Mouse (Mus musculus): ENCODE data around the gene Pard6a. TPM values are rescaled to one million over a fixed set of nuclear protein-coding genes. Genes with fewer than 3 reads are reported as not detected.

Gene Pard6a
- polyA plus RNA-seq (2017; shearing (Covaris generic)): 9.0 TPM

DNA sequence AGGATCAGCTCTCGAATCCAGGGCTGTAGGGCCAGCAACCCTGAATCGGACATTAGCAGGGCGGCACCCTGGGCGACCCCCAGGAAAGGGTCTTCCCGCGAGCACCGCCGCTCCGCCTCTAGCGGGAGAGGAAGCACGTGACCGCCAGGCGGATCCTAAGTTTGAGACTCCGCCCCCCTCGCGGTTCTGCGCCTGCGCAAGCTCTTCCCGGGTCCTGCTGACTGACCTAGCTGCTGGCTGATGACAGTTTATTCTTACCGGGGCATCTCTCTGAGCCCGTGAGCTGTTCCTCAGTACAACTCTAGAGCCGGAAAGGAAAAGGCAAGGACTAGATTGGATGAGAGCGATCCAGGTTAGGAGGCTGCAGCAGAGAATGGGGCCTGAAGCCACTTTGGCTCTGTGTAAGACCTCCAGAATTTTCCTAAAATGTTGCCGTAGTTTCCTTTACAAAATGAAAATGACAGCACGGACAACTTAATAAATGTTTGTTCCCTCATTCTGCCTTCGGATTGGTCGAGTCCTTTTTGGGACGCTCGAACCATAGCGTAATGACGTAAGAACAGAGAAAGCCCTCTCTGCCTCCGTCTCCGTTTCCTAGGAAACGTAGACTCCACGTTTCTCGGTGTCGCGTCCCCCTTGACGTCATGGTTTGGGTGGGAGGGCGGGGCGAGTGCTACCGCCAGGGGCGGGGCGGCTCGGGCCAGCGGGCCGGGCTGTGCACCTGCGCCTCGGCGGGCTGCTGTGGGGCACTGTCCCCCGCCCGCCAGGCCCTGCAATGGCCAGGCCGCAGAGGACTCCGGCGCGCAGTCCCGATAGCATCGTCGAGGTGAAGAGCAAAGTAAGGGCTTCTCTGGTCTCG is at the start of gene Pard6a, which contains the start of gene Acd:
TSS of gene Pard6a (plus strand) at position 183 of the 859 bp plus-strand sequence.
TSS of gene Acd (minus strand) at position 137 of the 859 bp plus-strand sequence.

DNA sequence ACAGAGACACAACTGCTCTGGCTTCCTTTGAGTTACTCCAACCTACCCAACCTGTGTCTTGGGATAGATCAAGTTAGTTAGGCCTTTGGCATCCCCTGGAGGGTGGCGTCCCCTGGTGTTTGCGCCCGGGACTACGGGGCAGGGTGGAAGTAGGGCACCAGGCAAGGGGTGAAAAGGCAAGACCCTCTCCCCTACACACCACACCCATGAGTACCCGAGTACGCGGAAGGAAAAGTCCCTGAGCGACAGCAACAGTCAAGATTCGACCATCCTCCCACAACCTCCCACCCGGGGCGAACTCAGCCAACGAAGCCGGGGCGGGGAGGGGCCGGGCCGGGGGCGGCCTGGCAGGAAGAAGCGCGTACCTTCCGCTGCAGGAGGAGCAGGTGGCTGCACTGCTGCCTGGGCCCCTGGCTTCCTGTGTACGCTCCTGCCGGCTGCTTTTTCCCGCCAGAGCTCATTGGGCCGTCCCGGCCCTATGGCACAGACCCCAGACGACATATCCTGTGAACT is 15.1 kb upstream of the Pard6a start, which contains the start of gene Carmil2:
TSS of gene Carmil2 (plus strand) at position 479 of the 513 bp plus-strand sequence.

DNA sequence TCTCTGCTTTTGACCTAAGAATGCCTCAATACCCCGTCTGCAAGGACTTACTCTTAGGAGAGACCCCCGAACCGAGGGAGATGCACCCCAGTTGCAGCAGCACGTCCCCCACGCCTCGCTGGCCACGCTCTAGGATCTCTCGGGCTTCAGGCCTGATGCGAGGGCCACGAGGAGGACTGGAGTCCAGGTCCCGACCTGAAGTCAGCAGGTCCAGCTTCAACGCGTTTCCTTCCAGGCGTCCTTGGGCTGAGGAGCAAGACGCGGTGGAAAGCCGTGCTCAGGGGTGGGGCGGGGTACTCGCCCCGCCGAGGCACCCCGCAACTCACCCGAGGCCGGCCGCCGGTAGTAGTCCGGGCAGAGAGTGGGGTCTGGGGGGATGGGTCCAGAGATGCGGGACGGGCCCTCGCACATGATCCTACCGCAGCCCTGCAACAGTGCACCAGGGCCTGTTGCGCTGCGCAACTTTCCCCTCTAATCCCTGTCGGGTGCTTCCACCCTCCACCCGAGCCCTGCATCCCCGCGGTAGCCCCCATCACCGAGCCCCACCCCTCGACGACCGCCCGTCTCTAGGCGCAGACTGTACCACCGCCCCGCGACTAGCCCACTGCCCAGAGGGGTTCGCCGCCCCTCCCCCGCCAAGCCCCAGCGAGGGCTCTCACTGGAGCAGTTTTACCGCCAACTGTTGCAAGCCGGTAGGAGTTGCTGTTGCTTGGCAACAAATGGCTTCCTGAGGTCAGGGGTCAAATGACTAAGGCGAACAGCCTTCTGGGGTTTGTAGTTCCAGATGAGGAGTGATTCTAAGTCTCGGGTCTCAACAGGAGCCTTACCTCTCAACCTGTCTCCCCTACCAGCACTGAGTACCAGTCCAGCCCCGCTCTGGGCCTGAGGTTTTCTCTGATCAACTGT is 6.8 kb downstream of the Pard6a start, which contains the start of the genes 4933405L10Rik and Enkd1:
TSS of gene 4933405L10Rik (plus strand) at position 158 of the 906 bp plus-strand sequence.
TSS of gene Enkd1 (minus strand) at position 713 of the 906 bp plus-strand sequence.

Other genes starting within 250 kb of the Pard6a start
- gene Tppp3, start 229.6 kb upstream of the Pard6a start, polyA plus RNA-seq (2017; shearing (Covaris generic)): 0.35 TPM
- 5.9 TPM for gene Zdhhc1, start 204.2 kb upstream of the Pard6a start, polyA plus RNA-seq (2017; shearing (Covaris generic))
- gene Hsd11b2, start 182.4 kb upstream of the Pard6a start, polyA plus RNA-seq (2017; shearing (Covaris generic)): not detected
- 46.7 TPM for gene Atp6v0d1, start 135.1 kb upstream of the Pard6a start, polyA plus RNA-seq (2017; shearing (Covaris generic))
- 25.5 TPM for gene Ripor1, start 95.9 kb upstream of the Pard6a start, polyA plus RNA-seq (2017; shearing (Covaris generic))
- gene Ctcf, start 64.6 kb upstream of the Pard6a start, polyA plus RNA-seq (2017; shearing (Covaris generic)): 206 TPM
- 1.1 TPM for gene Agrp, start 63.8 kb upstream of the Pard6a start, polyA plus RNA-seq (2017; shearing (Covaris generic))
- gene Carmil2, start 14.9 kb upstream of the Pard6a start, polyA plus RNA-seq (2017; shearing (Covaris generic)): 167 TPM
- gene Acd, start within 50 bp of the Pard6a start, polyA plus RNA-seq (2017; shearing (Covaris generic)): 75.1 TPM
- not detected for gene 4933405L10Rik, start 6.5 kb downstream of the Pard6a start, polyA plus RNA-seq (2017; shearing (Covaris generic))
- 2.1 TPM for gene Enkd1, start 7.1 kb downstream of the Pard6a start, polyA plus RNA-seq (2017; shearing (Covaris generic))
- gene Gfod2, start 57.5 kb downstream of the Pard6a start, polyA plus RNA-seq (2017; shearing (Covaris generic)): 5.2 TPM
- 23.6 TPM for gene Ranbp10, start 126.2 kb downstream of the Pard6a start, polyA plus RNA-seq (2017; shearing (Covaris generic))
- gene Tsnaxip1, start 126.6 kb downstream of the Pard6a start, polyA plus RNA-seq (2017; shearing (Covaris generic)): 0.85 TPM
- 19.7 TPM for gene Cenpt, start 152.1 kb downstream of the Pard6a start, polyA plus RNA-seq (2017; shearing (Covaris generic))
- 36.7 TPM for gene Thap11, start 154.0 kb downstream of the Pard6a start, polyA plus RNA-seq (2017; shearing (Covaris generic))
- gene Nutf2, start 159.4 kb downstream of the Pard6a start, polyA plus RNA-seq (2017; shearing (Covaris generic)): 12.7 TPM
- 80.7 TPM for gene Edc4, start 179.7 kb downstream of the Pard6a start, polyA plus RNA-seq (2017; shearing (Covaris generic))
- gene Nrn1l, start 192.4 kb downstream of the Pard6a start, polyA plus RNA-seq (2017; shearing (Covaris generic)): 1.1 TPM
- gene Pskh1, start 199.3 kb downstream of the Pard6a start, polyA plus RNA-seq (2017; shearing (Covaris generic)): 28.6 TPM
- gene Ctrl, start 232.7 kb downstream of the Pard6a start, polyA plus RNA-seq (2017; shearing (Covaris generic)): 2.1 TPM
- gene Psmb10, start 237.3 kb downstream of the Pard6a start, polyA plus RNA-seq (2017; shearing (Covaris generic)): 402 TPM
- 0.44 TPM for gene Lcat, start 242.2 kb downstream of the Pard6a start, polyA plus RNA-seq (2017; shearing (Covaris generic))

Measured in CD4-positive, CD25-positive, alpha-beta regulatory T cell (primary cell).